Mouse (Mus musculus): ENCODE results near the gene Acer3. TPM values are rescaled to one million over a fixed set of nuclear protein-coding genes. Genes with fewer than 3 reads are reported as not detected.

Acer3 gene
- total RNA-seq, 2 experiments from 2014 or later = 17.0 to 18.4 TPM

DNA sequence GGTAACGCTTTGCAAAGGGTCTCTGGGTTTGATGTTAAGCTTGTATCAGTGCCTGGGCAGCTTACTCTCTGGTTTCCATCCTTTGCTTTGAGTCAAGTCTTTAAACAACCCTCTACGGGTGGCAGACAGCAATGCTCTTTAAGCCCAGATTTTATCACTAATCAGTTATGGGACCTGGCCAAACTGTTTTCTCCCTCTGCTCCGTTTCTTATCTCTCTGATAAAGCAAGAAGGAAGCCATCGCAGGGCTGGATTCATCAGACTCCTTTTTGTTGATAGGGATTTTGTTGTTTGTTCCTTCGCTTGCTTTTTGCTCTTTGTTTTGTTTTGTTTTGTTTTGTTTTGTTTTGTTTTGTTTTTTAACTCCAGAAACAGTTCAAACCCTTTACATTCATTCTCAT lies 19.3 kb upstream of the Acer3 start:
- no peak for ATAC-seq (replicated peaks; ENCODE audit: low FRiP score, poor library complexity, severe bottlenecking)

DNA sequence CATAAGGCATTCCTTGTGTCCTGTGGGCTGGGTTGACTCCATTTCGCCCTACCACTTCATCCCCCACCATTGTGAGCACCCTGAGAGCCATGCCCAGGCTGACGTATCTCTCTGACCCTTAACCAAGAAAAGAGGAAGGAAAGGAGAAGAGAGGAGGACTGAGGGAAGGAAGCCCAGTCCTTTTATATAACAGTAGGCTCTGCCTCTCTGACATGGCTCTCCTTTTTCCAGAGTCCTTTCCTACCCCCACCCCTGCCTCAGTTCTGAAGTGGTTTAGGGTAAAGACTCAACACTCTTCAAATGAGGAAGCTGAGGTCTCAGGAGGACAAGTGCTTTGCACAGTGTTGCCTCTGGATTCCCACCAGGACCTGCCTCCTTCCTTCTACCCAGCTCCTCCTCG lies 13.0 kb upstream of the Acer3 start:
- ATAC-seq (replicated peaks; ENCODE audit: low FRiP score, poor library complexity, severe bottlenecking) = no peak

DNA sequence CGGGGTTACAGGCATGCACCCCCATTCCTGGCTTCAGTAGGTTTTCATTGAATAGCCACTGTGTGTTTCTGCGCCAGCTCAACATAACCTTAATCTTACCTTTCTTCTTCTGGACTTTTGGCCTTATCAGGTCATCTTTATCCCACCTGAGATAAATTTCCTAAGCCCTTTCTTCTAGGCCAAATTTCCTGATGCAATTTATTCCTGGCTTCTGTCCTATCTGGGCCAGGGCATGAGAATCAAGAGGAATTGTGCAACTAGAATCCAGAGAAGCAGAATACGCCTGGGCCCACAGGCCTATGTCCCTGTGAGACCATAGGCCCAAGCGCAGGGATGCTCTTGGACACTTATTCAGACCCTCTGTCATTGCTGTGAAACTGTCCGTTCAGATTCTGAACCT lies 12.5 kb upstream of the Acer3 start:
- ATAC-seq (replicated peaks; ENCODE audit: low FRiP score, poor library complexity, severe bottlenecking) = no peak

DNA sequence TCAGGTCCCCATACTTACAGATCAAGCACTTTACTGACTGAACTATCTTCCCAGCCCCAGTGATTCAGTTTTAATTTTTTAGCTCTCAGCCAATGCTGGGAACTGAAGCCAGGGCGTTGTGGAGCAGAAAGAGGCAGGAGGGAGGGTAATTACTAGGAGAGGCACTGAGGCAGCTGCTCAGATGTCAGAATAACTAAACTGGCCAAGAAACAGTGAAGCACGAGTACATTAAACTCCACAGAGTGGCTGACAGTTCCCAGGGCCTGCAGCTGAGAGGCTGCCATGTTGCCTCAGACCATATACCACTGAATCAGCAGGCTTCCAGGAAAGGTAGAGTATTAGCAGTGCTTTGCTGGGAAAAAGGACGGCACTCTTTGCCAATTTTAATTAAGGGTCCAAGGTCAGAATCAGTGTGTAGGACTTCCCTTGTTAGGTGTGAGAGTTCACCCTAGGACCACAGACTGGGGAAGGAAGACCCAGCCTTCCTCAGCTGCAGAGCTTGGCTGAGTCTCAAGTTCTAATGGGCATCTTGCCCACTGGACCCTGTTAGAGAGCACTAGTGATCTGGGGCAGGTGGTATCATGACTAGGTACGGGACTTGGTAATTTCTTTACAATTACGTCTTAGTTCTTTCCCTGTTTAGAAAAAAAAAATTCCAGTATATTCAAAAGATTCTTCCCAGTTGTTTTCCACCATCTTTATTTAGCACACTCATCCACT lies 11.8 kb upstream of the Acer3 start:
- no peak for ATAC-seq (replicated peaks; ENCODE audit: low FRiP score, poor library complexity, severe bottlenecking)

DNA sequence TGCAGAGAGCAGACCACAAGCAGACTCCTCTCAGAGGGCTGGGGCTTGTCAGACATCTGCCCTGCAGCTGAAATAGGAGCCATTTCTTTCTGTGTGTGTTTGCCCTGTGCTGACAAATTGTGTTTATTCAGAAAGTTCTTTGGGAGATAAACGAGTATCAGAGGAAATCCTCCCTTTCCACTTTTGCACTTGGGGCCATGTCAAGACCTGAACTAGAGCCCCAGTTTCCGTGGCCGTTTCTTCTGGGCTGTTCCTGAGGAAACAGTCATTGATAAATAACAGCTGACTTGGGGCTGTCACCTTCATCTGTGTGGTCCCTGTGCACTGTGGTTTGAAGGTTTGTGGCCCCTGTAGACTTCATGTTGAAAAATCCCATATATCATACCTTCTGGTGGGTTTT lies 10.9 kb upstream of the Acer3 start:
- no peak for ATAC-seq (replicated peaks; ENCODE audit: low FRiP score, poor library complexity, severe bottlenecking)

DNA sequence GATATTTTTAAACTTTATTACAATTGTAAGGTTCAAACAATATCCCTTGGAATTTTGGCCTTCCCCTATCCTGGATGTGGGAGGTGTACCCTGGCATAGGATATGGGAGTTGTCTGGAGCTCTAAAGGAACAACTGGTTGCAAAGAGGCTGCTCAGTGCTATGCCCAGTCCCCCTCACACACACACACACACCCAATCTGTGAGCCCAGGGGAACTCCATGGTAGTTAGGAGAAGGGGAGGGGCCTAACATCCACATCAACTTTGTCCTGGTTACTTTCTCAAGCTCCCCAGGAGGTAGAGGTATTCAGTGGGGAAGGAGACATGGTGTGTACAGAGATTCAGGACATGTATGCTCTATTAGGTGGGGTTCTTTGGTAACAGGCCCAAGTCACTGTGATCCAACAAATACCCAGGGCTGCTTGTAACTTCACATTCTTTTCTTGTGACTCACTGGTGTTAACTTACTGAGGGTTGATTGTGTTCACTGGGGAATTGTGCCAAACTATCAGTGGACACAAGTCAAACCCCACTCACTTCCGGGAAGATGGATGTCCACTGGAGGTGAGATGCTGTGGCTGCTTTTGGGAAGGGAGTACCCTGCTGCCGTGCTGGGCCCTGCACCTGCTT lies 9.5 kb upstream of the Acer3 start:
- peak; percentile 54 for ATAC-seq (replicated peaks; ENCODE audit: low FRiP score, poor library complexity, severe bottlenecking)

DNA sequence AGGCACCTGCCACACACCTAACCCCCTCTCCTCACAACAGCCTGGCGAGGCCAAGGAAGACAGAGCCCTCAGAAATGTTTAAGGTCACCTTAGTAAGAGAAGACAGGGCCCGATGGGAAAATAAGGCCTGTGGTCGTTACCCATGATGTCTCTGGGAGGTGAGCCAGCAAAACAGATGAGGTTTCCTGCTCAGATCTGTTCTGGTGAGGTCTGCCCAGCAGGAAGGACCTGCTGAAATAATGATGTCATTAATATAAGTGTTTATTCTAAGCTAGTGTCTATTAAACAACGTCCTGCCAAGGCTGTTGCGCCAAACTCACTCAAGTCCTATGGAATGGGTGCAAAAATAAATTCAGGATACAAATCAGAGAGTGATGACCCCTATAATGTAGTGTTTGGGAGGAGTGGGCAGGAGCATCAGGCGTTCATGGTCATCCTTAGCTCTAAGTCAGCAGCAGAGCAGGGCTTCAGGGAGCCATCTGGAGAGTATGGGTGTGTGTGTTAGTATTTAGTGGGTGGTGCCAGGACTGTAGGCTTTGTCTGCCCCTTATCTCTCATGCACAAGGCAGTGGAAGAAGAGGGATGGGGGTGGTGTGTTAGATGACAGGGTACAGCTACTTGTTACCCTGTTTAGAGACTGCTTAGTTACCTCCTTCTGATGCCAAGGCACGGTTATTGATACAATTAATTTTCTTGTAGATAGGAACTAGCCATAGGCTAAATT lies 8.8 kb upstream of the Acer3 start:
- ATAC-seq (replicated peaks; ENCODE audit: low FRiP score, poor library complexity, severe bottlenecking) = peak; percentile 92

DNA sequence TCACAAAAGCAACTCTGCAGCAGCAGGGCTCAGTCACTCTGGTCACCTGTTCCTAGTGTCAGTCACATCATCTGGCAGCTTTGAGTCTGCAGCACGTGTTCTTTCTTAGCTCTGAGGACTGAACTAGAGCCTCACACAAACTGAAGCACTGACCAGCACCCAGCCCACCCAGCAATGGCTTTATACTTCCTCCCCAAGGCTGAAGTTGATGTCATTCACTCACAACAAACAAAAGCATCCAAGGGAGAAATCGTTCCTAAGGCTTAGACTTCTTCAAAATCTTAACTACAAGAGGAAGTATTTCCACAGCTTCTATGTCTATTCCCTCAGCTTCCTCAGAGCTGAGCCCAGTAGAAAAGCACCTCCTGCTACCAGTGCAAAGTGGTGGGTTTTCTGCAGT lies 7.3 kb upstream of the Acer3 start:
- ATAC-seq (replicated peaks; ENCODE audit: low FRiP score, poor library complexity, severe bottlenecking) = no peak

DNA sequence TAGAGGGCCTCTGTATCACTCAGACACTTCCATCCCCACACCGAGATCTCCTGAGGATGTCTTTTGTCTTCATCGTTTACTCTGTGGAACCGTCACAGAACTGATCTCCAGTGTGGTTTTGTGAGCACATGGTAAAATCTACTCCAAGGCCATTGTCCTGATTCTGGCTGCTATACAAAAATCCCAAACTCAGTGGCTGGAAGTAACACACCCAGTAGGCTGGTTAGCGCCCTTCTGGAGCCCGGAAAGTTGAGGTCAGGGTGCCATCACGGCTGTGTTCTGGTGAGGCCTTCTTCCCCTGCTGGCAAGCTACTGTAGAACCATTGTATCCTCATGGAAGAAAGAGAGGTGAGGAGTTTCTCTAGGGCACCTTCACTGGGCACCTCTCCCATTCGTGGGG lies 5.0 kb upstream of the Acer3 start:
- ATAC-seq (replicated peaks; ENCODE audit: low FRiP score, poor library complexity, severe bottlenecking) = no peak

DNA sequence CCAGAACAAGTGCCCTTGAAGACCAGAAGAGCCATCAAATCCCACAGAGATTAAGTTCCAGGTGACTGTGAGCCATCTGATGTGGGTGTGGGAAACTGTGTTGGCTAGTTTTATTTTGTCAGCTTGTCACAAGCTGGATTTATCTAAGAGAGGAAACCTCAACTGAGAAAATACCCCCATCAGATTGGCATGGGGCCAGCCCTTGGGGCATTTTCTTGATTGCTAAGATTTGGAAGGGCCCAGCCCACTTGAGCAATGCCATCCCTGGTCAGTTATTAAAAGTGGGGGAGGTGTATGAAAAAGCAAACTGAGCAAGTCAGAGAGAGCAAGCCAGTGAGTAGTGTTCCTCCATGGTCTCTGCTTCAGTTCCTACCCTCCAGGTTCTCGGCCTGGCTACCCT lies 3.2 kb upstream of the Acer3 start:
- ATAC-seq (replicated peaks; ENCODE audit: low FRiP score, poor library complexity, severe bottlenecking) = no peak

DNA sequence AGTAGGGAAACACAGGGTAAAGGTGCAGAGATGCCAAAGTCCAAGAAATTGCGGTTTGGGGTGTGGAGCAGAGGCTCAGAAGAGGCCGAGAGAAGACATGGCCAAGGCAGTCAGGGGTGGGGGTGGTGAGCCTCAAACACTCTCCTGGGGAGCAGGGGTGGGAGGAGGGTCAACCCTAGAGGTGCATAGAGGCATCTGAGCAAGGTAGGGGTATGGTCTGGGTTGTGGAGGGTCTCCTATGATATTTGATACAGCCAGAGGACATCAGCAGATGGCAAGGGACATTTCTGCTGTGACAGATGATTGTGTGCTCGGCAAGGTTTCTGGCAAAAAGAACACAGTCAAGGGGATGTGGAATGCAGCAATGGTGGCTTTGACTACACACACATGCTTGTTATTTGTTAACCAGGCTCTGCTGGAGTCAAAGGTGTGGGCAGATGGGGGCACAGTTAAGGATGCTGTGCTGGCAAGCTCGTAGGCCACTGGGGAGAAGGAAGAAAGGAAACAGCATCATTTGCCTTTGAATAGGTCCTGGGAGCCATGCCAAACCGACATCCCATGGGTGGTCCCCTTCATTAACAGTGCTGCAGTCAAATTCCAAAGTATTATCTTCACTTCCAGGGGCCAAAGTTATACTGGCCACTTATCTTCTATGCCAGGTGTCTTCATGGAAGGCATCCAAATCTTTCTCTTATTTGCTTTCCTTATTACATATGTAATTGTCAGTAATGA lies 2.4 kb upstream of the Acer3 start:
- ATAC-seq (replicated peaks; ENCODE audit: low FRiP score, poor library complexity, severe bottlenecking) = peak; percentile 51

DNA sequence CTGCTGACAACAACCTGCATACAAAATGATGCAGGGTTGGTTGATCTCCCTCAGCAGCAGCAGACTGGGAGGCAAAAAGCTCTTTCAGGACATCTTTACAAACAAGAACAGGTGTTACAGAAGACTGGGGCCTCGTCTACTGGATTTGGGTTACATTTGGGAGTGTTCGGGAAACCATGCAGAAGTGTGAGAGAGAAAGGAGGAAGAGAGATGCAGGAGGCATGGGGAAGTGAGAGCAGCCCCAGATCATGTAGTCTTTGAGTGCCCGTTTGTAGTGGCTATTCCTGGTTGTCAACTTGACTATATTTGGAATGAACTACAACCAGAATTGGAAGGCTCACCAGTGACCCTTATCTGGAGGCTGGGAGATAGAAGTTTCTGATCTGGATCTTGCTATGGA lies 1.4 kb upstream of the Acer3 start:
- ATAC-seq (replicated peaks; ENCODE audit: low FRiP score, poor library complexity, severe bottlenecking) = no peak

DNA sequence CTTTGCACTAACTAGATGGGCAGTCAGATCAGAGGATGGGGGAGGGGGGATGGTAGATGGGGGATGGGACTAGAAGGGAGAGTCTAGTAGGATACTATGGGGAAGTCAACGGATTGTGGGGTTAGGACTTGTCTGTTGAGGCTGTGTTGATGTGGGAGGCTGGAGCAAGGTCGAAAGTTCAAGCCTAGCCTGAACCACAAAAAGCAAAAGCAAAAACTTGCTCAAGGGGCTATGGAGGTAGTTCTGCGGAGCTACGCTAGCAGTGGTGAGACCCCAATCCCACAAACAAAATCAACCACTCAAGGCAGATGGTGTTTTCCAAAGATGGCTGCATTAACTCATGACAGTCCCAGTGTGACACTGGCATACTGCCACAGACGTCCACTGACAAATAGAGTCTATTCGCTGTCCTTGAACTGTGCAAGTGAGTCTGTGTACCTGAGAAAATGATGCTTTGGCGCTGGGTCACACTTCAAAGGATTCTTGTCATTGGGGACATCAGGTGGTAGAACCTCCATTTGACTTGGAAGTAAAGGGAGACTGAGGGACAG lies 927 bp downstream of the Acer3 start:
- ATAC-seq (replicated peaks; ENCODE audit: low FRiP score, poor library complexity, severe bottlenecking) = no peak

DNA sequence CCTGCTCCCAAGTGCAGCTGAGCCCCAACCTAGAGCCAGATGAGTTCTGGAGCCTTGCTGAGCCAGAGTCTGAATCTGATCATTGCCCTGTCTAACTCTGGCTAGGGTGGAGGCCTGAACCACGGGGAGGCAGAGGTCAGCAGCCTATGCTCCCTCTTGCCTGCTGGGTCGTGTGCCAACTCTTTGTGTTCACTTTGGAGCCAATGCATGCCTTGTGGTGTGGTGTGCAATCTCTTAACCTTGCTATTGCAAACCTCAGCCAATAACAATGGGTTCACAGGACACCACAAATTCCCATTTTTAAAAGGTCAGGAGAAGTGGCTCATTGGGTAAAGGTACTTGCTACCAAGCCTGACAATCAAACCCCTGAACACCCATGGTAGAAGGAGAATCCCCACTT lies 4.4 kb downstream of the Acer3 start:
- no peak for ATAC-seq (replicated peaks; ENCODE audit: low FRiP score, poor library complexity, severe bottlenecking)

DNA sequence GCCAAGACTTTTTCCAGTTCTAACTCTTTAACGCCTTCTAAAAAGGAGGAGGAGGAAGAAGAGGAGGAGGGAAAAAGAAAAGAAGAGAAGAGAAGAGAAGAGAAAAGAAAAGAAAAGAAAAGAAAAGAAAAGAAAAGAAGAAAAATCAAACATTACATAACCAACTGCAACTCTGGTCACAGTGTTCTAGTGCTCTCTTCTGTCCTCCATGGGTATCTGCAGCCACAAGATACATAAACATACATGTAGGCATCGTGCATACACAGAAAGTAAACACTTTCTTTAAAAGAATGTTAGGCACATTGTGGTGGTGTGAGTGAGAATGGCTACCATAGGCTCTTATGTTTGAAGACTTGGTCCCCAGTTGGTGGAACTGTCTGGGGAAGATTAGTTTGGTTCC lies 5.9 kb downstream of the Acer3 start:
- no peak for ATAC-seq (replicated peaks; ENCODE audit: low FRiP score, poor library complexity, severe bottlenecking)

DNA sequence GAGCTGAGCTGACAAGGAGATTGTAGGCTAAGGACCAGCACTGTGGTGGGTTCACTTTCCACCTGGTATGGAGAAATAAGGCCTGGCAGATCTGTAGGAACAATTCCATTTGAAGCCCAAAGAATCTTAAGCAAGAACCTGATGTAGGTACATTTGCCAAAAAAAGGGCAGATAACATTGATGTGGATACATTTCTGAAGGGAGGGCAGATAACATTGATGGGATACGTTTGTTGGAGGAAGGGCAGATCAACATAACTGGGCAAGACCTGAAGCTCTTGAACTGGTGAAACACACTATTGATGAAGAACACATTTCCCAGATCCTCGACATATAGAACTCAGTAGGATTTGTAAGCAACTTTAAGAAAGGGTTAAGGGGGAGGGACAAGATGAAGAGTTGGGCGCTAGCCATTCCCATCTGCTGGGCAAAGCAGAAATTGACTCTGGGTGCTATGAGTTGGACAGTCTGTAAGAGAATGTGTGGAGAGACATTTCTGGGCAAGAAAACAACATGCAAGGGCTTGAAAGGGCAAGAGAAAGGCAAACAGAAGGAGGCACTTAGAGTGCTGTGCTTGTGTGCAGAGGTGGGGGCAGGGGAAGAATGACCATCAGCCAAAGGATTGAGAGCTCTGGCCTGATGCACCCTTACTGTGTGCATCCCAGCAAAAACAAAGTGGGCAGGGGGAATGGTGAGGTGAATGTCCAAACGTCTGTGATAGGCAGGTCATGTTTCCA lies 8.7 kb downstream of the Acer3 start:
- no peak for ATAC-seq (replicated peaks; ENCODE audit: low FRiP score, poor library complexity, severe bottlenecking)

DNA sequence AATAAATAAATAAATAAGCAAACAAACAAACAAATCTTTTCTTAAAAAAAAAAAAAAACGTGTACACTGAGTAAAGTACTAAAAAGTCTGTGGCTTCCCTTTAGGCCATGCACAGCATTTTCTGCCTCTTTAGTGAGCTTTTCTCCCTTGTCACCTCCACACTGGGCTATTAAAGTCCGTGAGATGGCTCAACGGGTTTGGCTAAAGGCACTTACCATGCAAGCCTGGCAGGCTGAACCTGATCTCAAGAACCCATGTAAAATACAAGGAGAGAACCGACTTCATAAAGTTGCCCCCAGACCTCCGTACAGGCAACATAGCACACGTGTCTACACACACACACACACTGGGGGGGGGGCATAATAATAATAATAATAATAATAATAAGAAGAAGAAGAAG lies 10.7 kb downstream of the Acer3 start:
- ATAC-seq (replicated peaks; ENCODE audit: low FRiP score, poor library complexity, severe bottlenecking) = no peak

DNA sequence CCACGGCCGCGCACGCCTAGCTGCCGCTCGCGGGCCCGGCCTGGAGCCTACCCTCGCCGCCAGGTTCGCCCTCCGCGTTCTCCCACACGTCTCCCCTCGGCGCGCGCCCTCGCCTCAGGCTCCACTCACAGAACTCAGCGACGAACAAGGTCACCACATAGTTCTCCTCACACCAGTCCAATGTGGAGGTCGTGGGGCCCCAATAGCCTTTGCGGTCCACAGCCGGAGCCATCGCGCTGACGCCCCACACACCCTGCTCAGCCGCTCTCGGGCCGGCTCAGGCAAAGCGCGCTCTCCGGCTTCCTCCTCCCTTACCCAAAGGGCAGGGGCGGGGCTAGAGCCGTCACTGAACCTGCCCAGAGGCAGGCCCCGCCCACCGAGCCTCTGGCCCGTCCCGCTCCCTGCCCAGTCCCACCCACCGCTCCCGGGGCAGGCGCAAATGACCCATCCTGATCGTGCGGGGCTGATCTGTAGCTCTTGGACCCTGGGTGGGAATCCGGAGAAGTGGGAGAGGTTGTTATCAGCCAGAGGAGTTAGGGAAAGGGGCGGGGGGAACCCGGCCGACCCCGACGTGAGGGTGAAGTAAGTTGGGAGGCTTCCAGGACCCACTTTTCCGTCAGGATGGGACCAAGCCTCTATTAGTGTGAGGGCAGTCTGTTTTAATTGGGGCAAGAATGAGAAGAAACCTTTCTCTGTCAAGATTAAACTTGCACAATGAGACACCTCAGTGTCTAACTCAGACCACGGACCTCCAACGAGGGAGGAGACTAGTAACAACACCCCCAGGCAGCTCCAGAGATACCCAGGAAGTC lies 11.6 kb downstream of the Acer3 start:
- peak; percentile 95 for ATAC-seq (replicated peaks; ENCODE audit: low FRiP score, poor library complexity, severe bottlenecking)
